Mouse (Mus musculus): ENCODE data around the gene Adgrl3.

DNA sequence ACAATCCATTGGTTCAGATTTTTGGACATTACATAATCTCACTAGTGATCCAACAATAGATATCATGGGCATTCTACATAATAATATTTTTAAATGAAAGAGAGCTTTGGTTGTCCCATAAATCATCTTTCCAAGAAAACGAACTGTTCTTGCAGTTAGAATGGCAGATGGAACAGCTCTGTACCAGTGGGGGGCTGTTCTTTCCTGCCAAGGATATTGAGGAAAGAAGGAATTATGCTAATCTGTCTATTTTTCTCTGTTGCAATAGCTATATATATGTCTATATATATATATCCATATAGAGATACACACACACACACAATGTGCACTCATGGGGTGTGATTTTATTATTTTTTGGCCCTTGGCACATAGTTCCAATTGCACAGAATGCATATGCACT lies 116.5 kb downstream of the Adgrl3 start:
- TF ChIP-seq CTCF (IDR thresholded peaks at IDR 0.05; ENCODE audit: control insufficient read depth, insufficient read depth, insufficient replicate concordance, low read depth, low read length) (no peak), POLR2A (IDR thresholded peaks at IDR 0.05; ENCODE audit: control insufficient read depth, low read depth, low read length) (no peak)
